Mouse (Mus musculus) spleen, adult 12 weeks (tissue): ENCODE data around the gene Hes2.

ENCODE experiments used
- DNase-seq: peaks from one replicate; pipeline ENCODE4 v3.0.0; 2022; ENCODE audit warnings: low spot score

Gene Hes2

GRCm38 (mm10) chr4:152131809-152132771 is 26.6 kb upstream of the Hes2 start:
- DNase-seq, result no peak

- no peak for DNase-seq
Observed at GRCm38 (mm10) chr4:152132772-152133169, 25.9 kb upstream of the Hes2 start.

GRCm38 (mm10) chr4:152133213-152133612 is 25.5 kb upstream of the Hes2 start:
- DNase-seq, result no peak

GRCm38 (mm10) chr4:152134507-152134906 is 24.2 kb upstream of the Hes2 start:
- DNase-seq, result no peak

- DNase-seq, result no peak
Observed at GRCm38 (mm10) chr4:152135363-152135762, 23.3 kb upstream of the Hes2 start.

GRCm38 (mm10) chr4:152136112-152136875 is 22.4 kb upstream of the Hes2 start:
- no peak for DNase-seq

- DNase-seq, result no peak
Observed at GRCm38 (mm10) chr4:152136876-152137250, 21.8 kb upstream of the Hes2 start.

- peak; percentile 79 for DNase-seq
Observed at GRCm38 (mm10) chr4:152138497-152139260, 20.0 kb upstream of the Hes2 start.

- DNase-seq, result no peak
Observed at GRCm38 (mm10) chr4:152140441-152140840, 18.2 kb upstream of the Hes2 start.

- no peak for DNase-seq
Observed at GRCm38 (mm10) chr4:152141521-152142135, 17.0 kb upstream of the Hes2 start.

GRCm38 (mm10) chr4:152143632-152144031 is 15.0 kb upstream of the Hes2 start:
- DNase-seq, result no peak

GRCm38 (mm10) chr4:152145473-152145872 is 13.2 kb upstream of the Hes2 start:
- DNase-seq, result no peak

- DNase-seq, result no peak
Observed at GRCm38 (mm10) chr4:152146033-152146827, 12.4 kb upstream of the Hes2 start.

GRCm38 (mm10) chr4:152150546-152150945 is 8.1 kb upstream of the Hes2 start:
- DNase-seq, result no peak

GRCm38 (mm10) chr4:152151451-152151965 is 7.2 kb upstream of the Hes2 start:
- DNase-seq, result no peak

GRCm38 (mm10) chr4:152151966-152152544 is 6.6 kb upstream of the Hes2 start, which contains the start of gene Espn:
Gene Espn, minus strand, starts transcription at chr4:152152371.
- DNase-seq, result no peak

GRCm38 (mm10) chr4:152153771-152154177 is 4.9 kb upstream of the Hes2 start:
- peak; percentile 79 for DNase-seq

- DNase-seq, result no peak
Observed at GRCm38 (mm10) chr4:152155019-152155418, 3.6 kb upstream of the Hes2 start.

GRCm38 (mm10) chr4:152157779-152158584 is 685 bp upstream of the Hes2 start:
- no peak for DNase-seq
